Mouse (Mus musculus) T-helper 17 cell (primary cell): Measurements from ENCODE around the gene Lpin3.

Experiments used
- in situ Hi-C, 2 experiments: fragments of 300-600 bp; cut with MboI, MseI; formaldehyde crosslinking; loops; 1 replicate in 1 of 2; 2 replicates in 1 of 2; pipeline ENCODE4 v1.15.1; 2025; ENCODE audit warnings: high pct_unique_total_duplicates in 2 of 2

The Lpin3 gene

DNA sequence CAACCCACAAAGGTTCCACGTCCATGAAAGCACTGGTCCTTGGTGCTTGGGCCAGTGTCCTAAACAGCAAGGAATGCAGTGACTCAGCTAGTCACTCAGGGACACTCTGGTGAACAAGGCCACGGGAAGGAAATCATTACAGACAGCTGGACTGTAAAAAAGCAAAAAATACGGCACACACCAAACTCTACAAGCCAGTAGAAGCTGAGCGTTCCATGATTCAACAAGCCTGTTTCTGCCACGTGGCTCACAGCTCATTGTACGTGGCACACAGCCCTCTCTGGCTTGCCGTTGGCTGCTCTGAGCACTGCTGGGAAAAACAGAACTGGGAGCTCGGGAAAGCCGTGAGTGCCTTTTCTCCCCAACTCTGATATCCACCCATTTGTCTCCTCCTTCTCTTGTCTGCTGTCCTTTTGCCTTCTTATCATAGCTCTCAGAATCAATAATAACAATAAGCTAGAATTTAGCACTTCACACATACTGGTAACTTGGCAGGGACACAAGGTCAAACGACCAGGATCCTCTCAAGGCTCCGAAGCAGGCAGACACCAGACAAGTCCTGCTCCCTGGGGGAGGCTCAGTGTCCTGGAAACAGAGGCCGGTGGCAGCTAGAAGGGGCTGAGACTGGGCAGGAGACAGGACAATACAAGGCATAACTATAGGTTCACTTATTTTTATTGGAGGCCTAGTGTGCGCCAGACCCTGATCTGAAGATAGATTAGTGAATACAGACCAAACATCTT lies at the start of gene Lpin3:
Gene Lpin3, plus strand, starts transcription at position 218 of the 743 bp plus-strand sequence.
- in situ Hi-C loops, result loop anchor here (5.0 to 10.0 kb wide), 3 partner anchors 163 to 278 kb away; no protein-coding TSS in a partner anchor

DNA sequence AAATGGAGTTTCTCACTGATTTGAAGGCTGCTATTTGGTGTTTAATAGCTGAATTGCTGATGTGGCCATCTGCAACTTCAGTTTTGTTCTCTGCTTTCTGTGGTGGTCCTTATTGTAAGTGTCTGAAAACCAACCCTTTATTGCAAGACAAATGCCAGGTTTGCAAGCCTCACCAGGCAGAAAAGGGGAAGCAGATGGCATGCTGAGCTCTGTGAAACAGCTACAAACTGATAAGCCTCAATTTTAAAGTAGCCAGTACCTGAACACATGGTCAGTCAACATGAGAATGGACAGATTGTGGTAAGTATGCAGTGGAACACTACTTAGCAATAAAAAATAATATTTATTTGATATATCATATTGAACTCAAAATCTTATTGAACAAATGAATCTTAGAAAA lies 39.6 kb upstream of the Lpin3 start:
- in situ Hi-C loops, result loop anchor here in 1 of 2 experiments (25.0 kb wide), 1 partner anchor 979 kb away; no protein-coding TSS in a partner anchor

DNA sequence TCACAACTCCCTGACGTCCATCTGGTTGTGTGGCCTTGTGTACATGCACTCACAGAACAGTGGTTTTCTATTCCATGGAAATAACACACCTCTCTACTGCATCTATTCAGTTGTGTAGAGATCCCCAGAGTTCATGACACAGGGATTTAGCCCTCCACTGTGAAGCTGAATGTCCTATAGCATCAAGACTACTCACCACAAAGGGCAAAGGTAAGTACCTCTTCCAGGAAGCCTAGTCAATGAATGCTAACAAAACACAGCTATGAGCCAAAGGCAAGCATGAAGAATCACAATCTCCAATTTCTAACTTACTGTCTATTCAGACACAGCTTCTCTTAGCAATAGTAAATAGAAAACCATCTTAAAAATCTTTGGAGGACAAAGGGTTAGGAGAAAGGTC lies 32.8 kb upstream of the Lpin3 start:
- in situ Hi-C loops, result loop anchor here in 1 of 2 experiments (25.0 kb wide), 1 partner anchor 985 kb away; no protein-coding TSS in a partner anchor

DNA sequence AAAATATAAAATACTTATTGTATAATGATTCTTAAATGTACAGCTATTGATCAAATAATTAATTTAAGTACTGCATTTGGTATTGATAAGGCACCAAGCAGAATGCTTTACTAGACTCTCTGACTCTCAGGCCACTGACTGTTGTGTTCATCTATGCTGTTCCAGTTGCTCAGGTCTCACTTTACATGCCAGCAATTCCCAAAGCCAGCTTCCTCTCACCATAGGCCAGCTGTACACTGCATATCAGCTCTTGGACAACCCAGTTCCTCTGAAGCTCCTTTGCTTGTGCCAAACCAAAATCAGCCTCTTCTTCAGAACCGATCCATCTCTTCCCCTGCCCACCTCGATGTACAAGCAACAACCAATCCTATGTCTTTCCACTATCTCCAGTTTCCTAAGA lies 32.3 kb upstream of the Lpin3 start:
- in situ Hi-C loops, result loop anchor here in 1 of 2 experiments (25.0 kb wide), 1 partner anchor 986 kb away; no protein-coding TSS in a partner anchor

DNA sequence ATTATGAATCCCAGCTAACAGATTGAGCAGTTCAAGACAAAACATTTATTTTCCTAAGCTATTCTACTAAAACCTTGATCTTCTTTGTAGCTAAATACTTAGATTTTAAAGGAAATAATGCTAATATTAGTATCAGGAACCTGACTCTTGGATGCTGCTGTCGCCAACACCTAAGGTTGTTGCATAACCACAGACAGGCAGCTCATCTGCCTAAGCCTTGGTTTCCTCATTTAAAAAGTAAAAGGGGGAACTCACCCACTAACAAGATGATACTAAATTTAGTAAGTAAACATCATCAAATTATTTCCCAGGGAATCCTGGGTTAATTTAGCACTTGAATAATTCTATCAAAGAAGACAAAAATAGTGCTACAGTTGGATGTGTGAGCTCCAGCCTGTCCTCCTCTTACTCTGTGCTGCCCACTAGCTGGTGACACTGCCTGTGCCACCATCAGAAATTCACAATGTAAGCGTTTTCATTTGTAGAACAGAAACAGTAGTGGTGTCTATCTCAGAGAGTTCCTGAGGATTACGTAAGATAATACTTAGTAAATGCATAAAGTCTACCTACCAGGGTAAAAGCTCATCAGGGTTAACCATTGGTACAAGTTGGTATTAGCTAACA lies 30.7 kb upstream of the Lpin3 start:
- in situ Hi-C loops, result loop anchor here in 1 of 2 experiments (25.0 kb wide), 1 partner anchor 987 kb away; no protein-coding TSS in a partner anchor

DNA sequence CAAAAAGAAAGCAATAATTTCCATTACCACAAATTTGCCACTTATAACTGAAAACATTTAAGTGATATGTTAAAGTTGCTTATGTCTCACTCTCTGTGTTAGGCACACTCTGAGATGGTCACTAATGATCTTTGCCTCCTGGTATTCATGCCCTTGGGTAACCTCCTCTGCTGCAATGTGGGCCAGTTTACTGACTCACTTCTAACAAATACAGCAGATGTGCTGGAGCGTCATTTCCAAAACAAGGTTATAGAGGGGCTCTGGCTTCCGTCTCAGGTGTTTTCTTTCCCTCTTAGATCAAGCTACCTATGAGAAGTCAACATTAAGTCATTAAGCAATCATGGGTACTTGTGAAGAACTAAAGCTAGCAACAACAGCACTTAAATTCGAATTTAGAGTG lies 30.1 kb upstream of the Lpin3 start:
- in situ Hi-C loops, result no loop called here

DNA sequence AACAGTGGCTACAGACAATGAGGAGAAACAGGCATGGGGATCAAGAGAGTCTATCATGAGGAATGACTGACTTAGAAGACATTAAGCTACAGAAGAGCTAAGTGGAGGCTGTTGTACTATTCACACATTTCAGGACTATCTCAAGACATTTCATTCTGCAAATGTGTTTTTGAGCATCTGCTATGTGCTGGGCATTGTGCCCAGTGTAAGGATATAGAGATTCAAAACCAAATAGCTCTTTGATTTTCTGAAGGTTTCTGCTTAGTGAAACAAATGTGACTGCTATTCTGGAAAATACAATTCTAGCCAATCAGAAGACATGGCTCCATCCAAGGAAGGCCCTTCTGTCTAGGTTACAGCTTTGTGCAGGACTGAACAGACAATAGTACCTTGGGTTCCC lies 25.8 kb upstream of the Lpin3 start:
- in situ Hi-C loops, result no loop called here

DNA sequence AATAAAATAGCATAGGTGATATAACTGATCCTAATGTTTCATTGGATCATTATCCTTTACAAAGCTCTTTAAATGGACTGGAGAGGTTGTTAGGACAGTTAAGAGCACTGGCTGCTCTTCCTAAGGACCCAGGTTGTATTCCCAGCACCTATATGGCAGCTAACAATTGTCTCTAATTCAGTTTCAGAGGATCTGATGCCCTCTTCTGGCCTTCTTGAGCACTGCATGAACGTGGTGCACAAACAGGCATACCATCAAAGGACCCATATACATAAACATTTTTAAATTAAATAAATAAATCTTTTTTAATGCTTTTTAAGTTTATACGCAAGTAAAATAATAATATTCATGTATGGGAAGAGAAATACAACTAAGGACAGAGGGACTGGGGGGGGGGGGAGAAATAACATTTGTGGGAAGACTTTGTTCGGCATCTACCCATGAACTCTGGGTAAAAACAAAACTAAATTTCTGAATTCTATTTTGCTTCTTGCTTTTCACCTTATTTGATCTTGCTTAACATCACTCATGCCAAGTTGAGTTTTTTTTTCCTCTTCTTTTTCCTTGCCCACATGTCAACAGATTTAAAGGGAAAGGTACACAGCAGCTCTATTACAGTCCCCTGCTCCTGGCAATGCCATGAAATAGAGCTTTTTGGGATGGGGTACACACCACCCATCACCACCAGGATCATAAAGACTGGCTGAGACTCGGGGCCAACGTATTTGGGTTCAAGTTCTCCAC lies 23.9 kb upstream of the Lpin3 start:
- in situ Hi-C loops, result no loop called here

DNA sequence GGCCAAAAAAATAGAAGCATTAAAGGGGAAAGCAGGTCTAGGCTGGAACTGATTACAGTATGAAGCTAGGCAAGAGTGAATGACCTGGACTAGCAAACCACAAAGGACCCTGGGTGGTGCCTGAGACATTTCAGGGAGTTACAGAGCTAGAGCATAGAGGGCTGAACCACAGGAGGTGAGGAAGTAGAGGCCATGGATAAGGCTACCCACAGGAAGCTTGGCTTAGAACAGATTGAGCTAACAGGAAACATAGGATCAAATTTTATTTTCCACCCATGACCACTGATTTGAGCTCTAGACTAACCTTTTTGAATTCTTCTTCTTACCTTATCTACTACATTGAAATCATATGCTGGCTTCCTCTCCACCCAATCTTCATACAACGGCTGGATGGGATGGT lies 20.1 kb upstream of the Lpin3 start:
- in situ Hi-C loops, result no loop called here

DNA sequence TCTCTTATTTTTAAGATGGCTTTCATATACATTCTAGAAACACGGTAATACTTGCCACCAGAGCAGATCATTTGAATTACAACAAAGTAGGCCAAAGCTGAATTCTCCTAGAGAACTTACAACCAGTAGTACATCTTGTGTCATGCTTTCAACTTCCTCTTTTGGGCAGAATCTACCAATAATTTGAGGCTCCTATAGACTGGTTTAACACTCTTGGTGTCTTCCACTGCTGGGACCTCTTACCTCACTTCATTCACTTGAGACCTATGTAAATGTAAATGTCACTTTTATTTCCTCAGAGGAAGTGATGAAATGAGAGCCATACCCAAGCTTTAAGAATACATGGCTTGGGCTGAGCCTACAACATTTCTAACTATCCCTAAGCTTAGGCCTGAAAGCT lies 16.4 kb upstream of the Lpin3 start:
- in situ Hi-C loops, result no loop called here

DNA sequence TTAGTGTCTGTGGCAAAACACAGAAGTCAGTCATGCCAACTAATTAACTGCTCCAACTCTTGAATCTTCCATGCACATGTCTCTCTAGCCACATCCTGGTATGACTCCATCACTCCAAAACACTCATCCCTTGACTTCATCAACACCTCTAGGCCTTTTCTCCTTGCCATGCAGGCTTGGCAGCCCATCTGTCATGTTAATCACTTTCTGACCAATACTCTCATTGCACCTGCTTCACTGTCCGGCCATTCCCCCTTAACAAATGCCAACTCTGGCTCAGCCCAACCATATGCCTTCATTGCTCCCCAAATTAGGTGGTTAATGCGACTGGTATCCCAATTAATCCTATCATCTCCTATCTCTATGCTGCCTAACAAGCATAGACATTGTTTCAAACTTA lies 15.2 kb upstream of the Lpin3 start:
- in situ Hi-C loops, result no loop called here

DNA sequence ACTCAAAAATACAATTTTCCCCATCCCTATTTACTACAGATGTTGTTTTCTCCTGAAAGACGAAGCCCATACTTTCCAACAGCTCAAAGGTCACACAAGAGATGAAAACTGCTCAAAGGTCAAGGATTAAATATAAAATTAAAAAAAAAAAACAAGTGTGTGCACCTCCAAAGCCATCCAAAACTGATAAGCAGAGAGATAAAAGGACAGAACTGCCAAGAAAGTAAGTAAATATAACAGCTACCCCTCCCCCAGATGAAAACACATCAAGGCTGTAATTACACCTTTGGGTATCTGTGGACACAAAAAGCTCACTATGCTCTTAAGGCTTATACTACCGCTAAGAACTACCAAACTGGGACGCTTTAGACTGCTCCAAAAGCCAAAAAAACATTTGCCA lies 11.0 kb upstream of the Lpin3 start:
- in situ Hi-C loops, result no loop called here

DNA sequence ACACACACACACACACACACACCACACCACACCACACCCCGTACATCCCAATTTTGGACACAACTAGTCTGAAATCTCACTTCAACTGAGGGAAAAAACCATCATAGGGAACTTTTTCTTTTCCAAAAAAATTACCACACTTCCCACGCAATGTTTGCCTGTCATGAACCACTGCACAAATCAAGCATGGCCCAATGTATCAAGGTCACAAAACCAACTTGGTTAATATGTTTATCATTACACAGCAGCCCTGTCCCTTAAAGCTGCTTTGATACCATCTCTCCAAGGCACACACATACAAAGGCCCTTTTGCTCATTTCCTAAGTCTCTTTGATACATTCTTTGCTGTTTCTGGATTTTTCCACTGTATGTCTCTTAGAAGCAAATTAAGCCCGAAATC lies 9.2 kb upstream of the Lpin3 start:
- in situ Hi-C loops, result loop anchor here in 1 of 2 experiments (5.0 kb wide), 1 partner anchor 139 kb away; the partner anchor contains the start of gene Plcg1

DNA sequence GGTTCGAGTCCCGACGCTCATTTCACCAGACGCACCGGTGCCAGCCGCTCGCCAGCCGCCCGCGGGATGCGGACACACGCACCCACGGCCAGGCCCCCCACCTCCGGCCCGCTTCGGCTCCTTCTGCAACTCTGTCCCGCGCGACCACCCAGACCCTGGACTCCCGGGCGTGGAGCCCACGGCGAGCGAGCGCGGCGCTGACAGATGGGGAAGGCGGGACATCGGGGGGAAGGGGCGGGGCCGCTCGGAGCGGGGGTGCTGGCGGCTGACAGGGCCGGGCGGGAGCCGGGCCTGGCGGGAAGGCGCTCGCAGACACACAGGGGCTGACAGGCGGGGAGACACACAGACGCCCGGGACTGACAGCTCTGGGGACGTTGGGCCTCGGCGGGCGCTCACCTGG lies 8.1 kb upstream of the Lpin3 start:
- in situ Hi-C loops, result loop anchor here in 1 of 2 experiments (5.0 kb wide), 1 partner anchor 140 kb away; the partner anchor contains the start of gene Plcg1

DNA sequence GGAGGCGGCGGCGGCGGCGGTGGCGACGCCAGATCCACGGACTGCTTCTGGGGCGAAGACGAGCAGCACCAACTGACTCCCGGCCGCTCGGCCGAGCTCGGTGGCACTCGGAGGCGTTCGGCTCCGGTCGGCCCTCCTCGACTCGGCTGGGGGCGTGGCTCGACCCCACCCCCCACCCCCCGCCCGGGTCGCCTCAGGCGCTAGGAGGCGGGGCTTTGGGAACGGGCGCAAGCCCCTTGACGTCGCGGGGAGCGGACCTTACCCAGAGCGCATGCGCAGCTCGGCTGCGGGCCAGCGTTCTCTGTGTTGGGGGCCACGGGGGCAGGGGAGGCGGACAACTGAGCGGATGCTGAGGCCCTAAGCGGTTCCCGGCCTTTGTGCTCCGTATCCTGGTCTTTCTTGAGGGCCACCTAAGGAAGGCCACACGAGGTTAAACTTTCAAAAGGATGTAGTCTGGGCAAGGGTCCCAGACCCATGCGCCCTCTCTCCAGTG lies 7.5 kb upstream of the Lpin3 start, which contains the start of gene Zhx3:
Gene Zhx3, minus strand, starts transcription at position 109 of the 493 bp plus-strand sequence.
- in situ Hi-C loops, result loop anchor here in 1 of 2 experiments (5.0 kb wide), 1 partner anchor 141 kb away; the partner anchor contains the start of gene Plcg1

DNA sequence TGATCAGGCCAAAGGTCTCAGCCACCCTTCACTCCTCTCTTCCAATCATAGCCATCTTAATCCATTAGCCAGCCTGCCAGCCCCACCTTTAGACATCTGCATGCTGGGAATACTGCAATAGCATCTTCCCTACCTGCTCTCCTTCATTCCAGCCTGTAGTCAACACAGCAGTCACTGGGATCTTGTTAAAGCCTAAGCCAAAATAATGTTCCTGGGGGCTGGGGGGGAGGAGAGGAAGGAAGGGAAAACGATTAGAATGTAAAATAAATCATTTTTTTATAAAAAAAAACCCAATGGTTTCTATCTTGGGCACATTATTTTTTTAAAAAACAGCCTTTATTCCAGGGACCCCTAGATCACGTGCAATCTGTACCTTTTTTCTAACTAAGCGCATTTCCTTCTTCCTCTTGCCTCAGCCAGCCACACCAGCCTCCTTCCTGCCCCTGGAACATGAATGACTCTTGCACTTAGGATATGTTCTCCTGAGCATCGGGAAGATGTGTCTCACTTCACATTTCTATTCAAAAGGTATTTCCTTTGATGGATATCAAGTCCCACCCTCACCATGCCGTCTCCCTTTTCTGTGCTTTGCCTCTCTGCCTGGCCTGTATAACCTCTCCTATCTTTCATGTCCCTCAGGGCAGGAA lies 6.1 kb upstream of the Lpin3 start:
- in situ Hi-C loops, result loop anchor here in 1 of 2 experiments (5.0 kb wide), 1 partner anchor 142 kb away; the partner anchor contains the start of gene Plcg1

DNA sequence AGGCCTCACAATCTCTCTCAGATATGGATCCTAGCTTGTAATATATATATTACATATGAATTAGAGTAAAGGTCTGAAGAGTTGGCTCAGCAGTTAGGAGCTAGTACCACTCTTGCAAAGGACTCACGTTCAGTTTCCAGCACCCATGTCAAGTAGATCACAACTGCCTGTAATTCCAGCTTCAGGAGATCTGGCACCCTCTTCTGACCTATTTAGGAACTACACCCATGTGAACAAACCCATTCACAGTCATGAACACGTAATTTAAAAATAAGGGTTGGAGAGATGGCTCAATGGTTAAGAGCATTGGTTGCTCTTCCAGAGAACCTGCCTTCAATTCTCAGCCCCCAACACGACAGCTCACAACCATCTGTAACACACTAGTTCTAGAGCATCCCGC lies 4.4 kb upstream of the Lpin3 start:
- in situ Hi-C loops, result no loop called here

DNA sequence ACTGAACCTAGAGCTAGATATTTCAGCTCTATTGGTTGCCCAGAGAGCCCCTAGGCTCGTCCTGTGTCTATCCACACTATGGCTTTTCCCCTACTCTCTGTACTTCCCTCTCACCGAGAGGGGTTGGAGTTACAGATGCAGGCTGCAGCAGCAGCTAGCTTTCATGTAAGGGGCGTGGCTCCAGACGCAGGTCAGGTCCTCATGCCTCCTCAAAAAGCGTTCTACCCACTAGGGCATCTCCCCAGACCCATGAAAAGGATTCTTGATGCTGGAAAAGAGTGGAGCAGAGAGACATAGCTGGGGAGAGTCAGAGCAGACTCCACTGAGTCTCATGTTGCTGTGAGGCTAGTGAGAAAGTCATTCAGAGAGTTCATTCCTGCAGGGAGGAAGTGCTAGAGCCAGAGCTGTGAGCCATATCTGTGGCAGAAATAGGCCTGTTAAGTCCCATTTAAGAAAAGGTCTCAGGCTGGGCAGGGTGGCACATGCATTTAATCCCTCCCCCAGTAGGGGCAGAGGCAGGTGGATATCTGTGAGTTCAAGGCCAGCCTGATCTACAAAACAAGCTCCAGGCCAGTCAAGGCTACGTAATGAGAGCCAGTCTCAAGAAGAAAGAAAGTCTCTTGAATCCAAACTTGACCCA lies 1.1 kb downstream of the Lpin3 start:
- in situ Hi-C loops, result loop anchor here (5.0 to 10.0 kb wide), 3 partner anchors 164 to 279 kb away; no protein-coding TSS in a partner anchor

DNA sequence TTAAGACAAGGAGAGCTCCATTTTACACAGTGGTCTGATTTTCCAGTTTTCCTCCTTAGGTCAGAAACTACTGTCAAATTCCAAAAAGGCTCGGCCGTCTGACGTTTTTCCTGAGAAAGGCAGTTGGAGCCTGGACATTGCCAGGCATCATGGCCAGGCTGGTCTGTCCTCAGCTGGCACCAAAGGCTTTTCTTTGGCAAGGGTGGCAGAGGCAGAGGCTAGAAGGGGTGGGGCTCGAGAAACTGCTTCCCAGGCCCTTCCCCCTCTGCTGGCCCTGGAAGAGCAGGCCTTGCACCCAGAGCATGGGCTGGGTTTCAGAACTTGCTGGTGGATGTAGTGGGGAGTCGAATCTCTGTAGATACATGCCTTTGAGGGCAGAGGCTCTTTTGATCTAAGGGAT lies 2.0 kb downstream of the Lpin3 start:
- in situ Hi-C loops, result loop anchor here (5.0 to 10.0 kb wide), 3 partner anchors 165 to 280 kb away; no protein-coding TSS in a partner anchor

DNA sequence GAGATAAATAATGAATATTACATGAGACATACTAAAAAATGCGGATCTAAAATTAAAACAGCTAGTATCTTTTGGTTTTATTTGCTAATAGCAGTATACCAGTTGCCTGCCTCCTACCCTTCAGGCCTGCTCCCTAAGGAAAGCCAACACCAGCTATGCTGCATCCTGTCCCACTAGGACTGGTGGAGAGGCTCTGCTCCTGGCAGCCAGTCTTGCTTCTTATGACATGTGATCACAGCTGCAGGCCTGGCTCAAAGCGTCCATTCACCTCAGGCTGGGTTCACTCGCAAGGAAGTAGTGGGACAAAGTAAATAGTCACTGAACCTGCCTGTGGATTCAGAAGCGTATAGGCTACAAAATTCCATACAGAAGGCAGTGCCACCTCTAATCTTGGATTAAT lies 3.4 kb downstream of the Lpin3 start:
- in situ Hi-C loops, result loop anchor here (5.0 to 10.0 kb wide), 3 partner anchors 167 to 282 kb away; no protein-coding TSS in a partner anchor
